Comparison of ENCODE assay signal across 8 mouse cellular contexts in the genomic region with DNA sequence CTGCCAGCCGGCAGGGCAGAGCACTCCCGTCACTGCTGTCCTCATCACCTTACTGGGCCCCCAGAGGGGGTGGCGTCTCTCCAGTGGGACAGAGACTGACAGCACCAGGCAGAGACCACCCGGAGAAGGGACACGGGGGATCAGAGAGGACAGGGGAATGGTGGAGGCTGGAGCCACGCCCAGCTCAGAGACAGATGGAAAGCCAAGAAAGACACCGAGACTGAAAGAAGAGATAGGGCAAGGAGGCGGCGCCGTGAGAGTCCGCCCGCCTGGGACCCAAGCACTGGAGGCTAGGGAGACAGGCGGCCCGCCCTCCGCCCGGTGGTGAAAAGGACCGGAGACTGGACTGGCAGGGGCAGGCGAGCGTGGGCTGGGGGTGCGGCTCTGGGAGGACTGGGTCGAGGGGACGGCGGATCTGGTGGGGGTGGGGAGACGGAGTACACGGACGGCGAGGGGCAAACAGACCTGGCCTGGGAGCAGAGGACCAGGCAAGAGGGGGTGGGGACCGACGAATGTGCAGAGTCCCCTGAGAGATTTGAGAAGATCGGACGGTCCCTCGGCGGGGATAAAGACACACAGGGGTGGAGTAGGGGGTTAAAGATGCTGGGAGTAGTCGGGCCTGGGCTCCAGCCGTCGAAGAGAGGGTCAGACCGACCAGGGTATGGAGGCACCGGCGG. TPM values are rescaled to one million over a fixed set of nuclear protein-coding genes. Genes with fewer than 3 reads are reported as not detected.
DNase-seq lines count a peak whose midpoint lies in the region; ATAC-seq and TF ChIP-seq lines count a peak whose summit lies in the region.

No protein-coding gene starts in this region.

- TF ChIP-seq EP300 in liver, embryonic 14.5 days (IDR thresholded peaks at IDR 0.05; ENCODE audit: low read depth), result no peak

- H3K27ac ChIP-seq in cerebellum, adult 2 months (ENCODE audit: insufficient read depth, low read length), result no peak overlapping the region
- H3K27ac ChIP-seq in brown adipose tissue, adult 24 weeks (replicated peaks; ENCODE audit: low read depth, low read length), result peak overlapping the region; percentile 46
- H3K27ac ChIP-seq in hindbrain, embryonic 15.5 days (replicated peaks), result no peak overlapping the region
- H3K27ac ChIP-seq in liver, embryonic 14.5 days, result no peak overlapping the region
- H3K27ac ChIP-seq in neural tube, embryonic 13.5 days (replicated peaks), result peak overlapping the region; percentile 75

- TF ChIP-seq POLR2A in cerebellum, adult 2 months (IDR thresholded peaks at IDR 0.05; ENCODE audit: borderline replicate concordance, insufficient read depth, low read length), result no peak

- peaks cover 17% of the 10 kb centered on the region for H3K4me1 ChIP-seq in cerebellum, adult 2 months (ENCODE audit: control insufficient read depth, insufficient read depth, low read length)
- peaks cover 3% of the 10 kb centered on the region for H3K4me1 ChIP-seq in brown adipose tissue, adult 24 weeks (ENCODE audit: control insufficient read depth, insufficient read depth, insufficient read length, low read length)
- H3K4me1 ChIP-seq in hindbrain, embryonic 15.5 days (replicated peaks), result peaks cover 20% of the 10 kb centered on the region
- peaks cover 12 to 14% of the 10 kb centered on the region in 2 experiments for H3K4me1 ChIP-seq in liver, embryonic 14.5 days (replicated peaks; ENCODE audit: control insufficient read depth in 2 of 2, insufficient read depth in 2 of 2, low read length in 1 of 2)
- H3K4me1 ChIP-seq in neural tube, embryonic 13.5 days (replicated peaks), result peaks cover 33% of the 10 kb centered on the region

- H3K9me3 ChIP-seq in hindbrain, embryonic 15.5 days, result no peaks in the 10 kb centered on the region
- no peaks in the 10 kb centered on the region for H3K9me3 ChIP-seq in liver, embryonic 14.5 days (ENCODE audit: control insufficient read depth, low read length)
- no peaks in the 10 kb centered on the region for H3K9me3 ChIP-seq in neural tube, embryonic 13.5 days

- H3K9ac ChIP-seq in hindbrain, embryonic 15.5 days, result peak overlapping the region; percentile 39
- H3K9ac ChIP-seq in liver, embryonic 14.5 days (replicated peaks), result peak overlapping the region; percentile 65
- peak overlapping the region; percentile 73 for H3K9ac ChIP-seq in neural tube, embryonic 13.5 days

- no peaks in the 10 kb centered on the region for H3K36me3 ChIP-seq in hindbrain, embryonic 15.5 days
- no peaks in the 10 kb centered on the region for H3K36me3 ChIP-seq in liver, embryonic 14.5 days (replicated peaks; ENCODE audit: control insufficient read depth, insufficient read depth, low read depth)
- no peaks in the 10 kb centered on the region for H3K36me3 ChIP-seq in neural tube, embryonic 13.5 days

- no peaks in the 10 kb centered on the region for H3K27me3 ChIP-seq in cerebellum, adult 2 months (ENCODE audit: control insufficient read depth, insufficient read depth, low read length)
- peaks cover 9% of the 10 kb centered on the region; the same call in 1 of the 2 replicates for H3K27me3 ChIP-seq in hindbrain, embryonic 15.5 days
- no peaks in the 10 kb centered on the region for H3K27me3 ChIP-seq in liver, embryonic 14.5 days (ENCODE audit: control insufficient read depth, insufficient read depth, low read length)
- peaks cover 6% of the 10 kb centered on the region; the same call in 1 of the 2 replicates for H3K27me3 ChIP-seq in neural tube, embryonic 13.5 days

- DNase-seq in cerebellum, adult 2 months, result no peak
- no peak for DNase-seq in cerebellum, adult 8-10 months
- peak; percentile 41 to 58 for DNase-seq in gastrocnemius, adult 8-10 months (ENCODE audit: low spot score in 2 of 2)
- DNase-seq in liver, embryonic 14.5 days (ENCODE audit: low read depth in 3 of 3, low spot score in 3 of 3), result peak; percentile 54 to 67 (median 55)
- peak; percentile 64 for DNase-seq in thymus, postnatal 4 days

- peak; percentile 27; the same call in 1 of the 2 replicates for ATAC-seq in hindbrain, embryonic 15.5 days (ENCODE audit: low FRiP score, low read depth)
- ATAC-seq in liver, embryonic 14.5 days (ENCODE audit: insufficient read depth), result peak; percentile 63
- peak; percentile 25 for ATAC-seq in neural tube, embryonic 13.5 days (ENCODE audit: low read depth)

- peak overlapping the region; percentile 72 for H3K4me2 ChIP-seq in hindbrain, embryonic 15.5 days
- peak overlapping the region; percentile 97 for H3K4me2 ChIP-seq in liver, embryonic 14.5 days (ENCODE audit: low read depth)
- H3K4me2 ChIP-seq in neural tube, embryonic 13.5 days, result peak overlapping the region; percentile 65

- peak overlapping the region; percentile 47 for H3K4me3 ChIP-seq in cerebellum, adult 2 months (replicated peaks; ENCODE audit: insufficient read depth, low read depth, low read length)
- H3K4me3 ChIP-seq in brown adipose tissue, adult 24 weeks (ENCODE audit: insufficient read depth, low read depth, low read length), result peak overlapping the region; percentile 90
- H3K4me3 ChIP-seq in hindbrain, embryonic 15.5 days, result peak overlapping the region; percentile 51
- peak overlapping the region; percentile 71 to 78 for H3K4me3 ChIP-seq in liver, embryonic 14.5 days (ENCODE audit: insufficient read depth in 1 of 2, low read depth in 2 of 2, low read length in 2 of 2)
- H3K4me3 ChIP-seq in neural tube, embryonic 13.5 days, result peak overlapping the region; percentile 58

- WGBS in cerebellum, adult 2 months, result 13% methylated on average over 39 of the region's 39 CpGs
- under 1% methylated on average over 39 of the region's 39 CpGs for WGBS in hindbrain, embryonic 15.5 days
- 1% methylated on average over 39 of the region's 39 CpGs for WGBS in liver, embryonic 14.5 days (ENCODE audit: insufficient replicate concordance)
- 2% methylated on average over 39 of the region's 39 CpGs for WGBS in neural tube, embryonic 13.5 days

- TF ChIP-seq CTCF in cerebellum, adult 2 months (IDR thresholded peaks at IDR 0.05; ENCODE audit: borderline replicate concordance, insufficient read depth, low read depth, low read length), result no peak
- TF ChIP-seq CTCF in liver, embryonic 14.5 days (IDR thresholded peaks at IDR 0.05; ENCODE audit: low read depth), result no peak

RNA-seq across cellular contexts. Expression of a gene that starts 0.7 kb away (rescaled TPM):
- polyA plus RNA-seq in cerebellum, adult 2 months (2012; rRNA removed), result 86.0 and 97.4 TPM in 2 replicates
- polyA plus RNA-seq in brown adipose tissue, adult 24 weeks (2012; ENCODE audit: insufficient read depth, insufficient read length, missing spikeins), result 7.1 and 8.4 TPM in 2 replicates
- 1 to 10 TPM; 2.3 to 8.6 (median 7.3) TPM for total RNA-seq in gastrocnemius, adult 8-10 months (2022)
- polyA plus RNA-seq in hindbrain, embryonic 15.5 days (2015; fragmentation: Nextera tagmentation; extraction: Ambion mirVana), result 27.1 and 28.3 TPM in 2 replicates
- polyA plus RNA-seq in liver, embryonic 14.5 days (2012; rRNA removed), result 15.5 and 18.7 TPM in 2 replicates
- 11.4 and 12.5 TPM in 2 replicates for polyA plus RNA-seq in liver, embryonic 14.5 days (2014; fragmentation: Nextera tagmentation; extraction: Ambion mirVana)
- 55.1 and 63.4 TPM in 2 replicates for polyA plus RNA-seq in neural tube, embryonic 13.5 days (2015; fragmentation: Nextera tagmentation; extraction: Ambion mirVana)

RNA-seq across cellular contexts. Expression of a gene that starts 28.9 kb away (rescaled TPM):
- polyA plus RNA-seq in cerebellum, adult 2 months (2012; rRNA removed), result 12.1 and 12.4 TPM in 2 replicates
- 12.6 and 15.1 TPM in 2 replicates for polyA plus RNA-seq in brown adipose tissue, adult 24 weeks (2012; ENCODE audit: insufficient read depth, insufficient read length, missing spikeins)
- 1 to 10 TPM; 4.5 to 5.6 (median 4.9) TPM for total RNA-seq in gastrocnemius, adult 8-10 months (2022)
- 8.0 and 8.6 TPM in 2 replicates for polyA plus RNA-seq in hindbrain, embryonic 15.5 days (2015; fragmentation: Nextera tagmentation; extraction: Ambion mirVana)
- polyA plus RNA-seq in liver, embryonic 14.5 days (2012; rRNA removed), result 3.0 and 3.4 TPM in 2 replicates
- polyA plus RNA-seq in liver, embryonic 14.5 days (2014; fragmentation: Nextera tagmentation; extraction: Ambion mirVana), result 2.8 and 2.9 TPM in 2 replicates
- 9.6 and 9.9 TPM in 2 replicates for polyA plus RNA-seq in neural tube, embryonic 13.5 days (2015; fragmentation: Nextera tagmentation; extraction: Ambion mirVana)

Comparison
In these comparisons a context has a peak if more than half of its experiments do, and no peak if none do; other contexts are left out.
1. DNase-seq: peak in gastrocnemius, adult 8-10 months (2 of 2), liver, embryonic 14.5 days (3 of 3) and thymus, postnatal 4 days (single experiment); none in cerebellum, adult 2 months (0 of 2) and cerebellum, adult 8-10 months (single experiment).
2. H3K27ac ChIP-seq: peak in brown adipose tissue, adult 24 weeks (single experiment) and neural tube, embryonic 13.5 days (single experiment); none in cerebellum, adult 2 months (single experiment), hindbrain, embryonic 15.5 days (single experiment) and liver, embryonic 14.5 days (single experiment).
3. Peak in every context shown above with its lines, with median percentiles within 50 percentile points of each other: H3K4me3 ChIP-seq, ATAC-seq, H3K4me2 ChIP-seq and H3K9ac ChIP-seq.